In genomic region chr10:67024391-67024790, GRCm38 (mm10) we compare ENCODE assay signal across 14 mouse cellular contexts.
"Had no signal": no experiment of that assay in that cellular context is flagged by ENCODE, and none has a peak within 500 bp of the region (broad histone marks: within the 10 kb centered on the region; RNA-seq: fewer than 3 reads in every experiment).

No protein-coding gene starts in this region.

- H3K9ac ChIP-seq: limb, embryonic 15.5 days; liver, embryonic 12.5 days; lung, embryonic 14.5 days; neural tube, embryonic 12.5 days had no signal

- DNase-seq: kidney, postnatal 36 days; layer of hippocampus, adult 9-11 months; layer of hippocampus, postnatal 36 days; lung, embryonic 14.5 days; lung, postnatal 14 days; midbrain, embryonic 14.5 days; retina, postnatal 1 day; thymus, postnatal 4 days had no signal

- H3K27me3 ChIP-seq: limb, embryonic 15.5 days; liver, embryonic 12.5 days; neural tube, embryonic 12.5 days had no signal

- H3K4me2 ChIP-seq: limb, embryonic 15.5 days; liver, embryonic 12.5 days; lung, embryonic 14.5 days; neural tube, embryonic 12.5 days had no signal

- ATAC-seq: liver, embryonic 12.5 days had no signal

- H3K27ac ChIP-seq: kidney, postnatal 0 days; limb, embryonic 15.5 days; liver, embryonic 12.5 days; neural tube, embryonic 12.5 days; stomach, postnatal 0 days had no signal

- H3K9me3 ChIP-seq: limb, embryonic 15.5 days; liver, embryonic 12.5 days; neural tube, embryonic 12.5 days had no signal

- H3K4me3 ChIP-seq: limb, embryonic 15.5 days; liver, embryonic 12.5 days; myocyte; neural tube, embryonic 12.5 days had no signal
